Comparison of ENCODE assay signal across 23 mouse cellular contexts in genomic region chr16:30998711-30999110, GRCm38 (mm10).
DNase-seq lines count a peak whose midpoint lies in the region; ATAC-seq lines count a peak whose summit lies in the region.
"Had no signal": no experiment of that assay in that cellular context is flagged by ENCODE, and none has a peak within 500 bp of the region (broad histone marks: within the 10 kb centered on the region; RNA-seq: fewer than 3 reads in every experiment).

No protein-coding gene starts in this region.

- 95% methylated on average over 2 of the region's 2 CpGs for WGBS in forebrain, embryonic 15.5 days
- 95% methylated on average over 2 of the region's 2 CpGs for WGBS in forebrain, embryonic 11.5 days
- WGBS in stomach, embryonic 14.5 days, result 73% methylated on average over 2 of the region's 2 CpGs

- no peaks in the 10 kb centered on the region for H3K36me3 ChIP-seq in forebrain, embryonic 15.5 days
- no peaks in the 10 kb centered on the region for H3K36me3 ChIP-seq in forebrain, embryonic 11.5 days (ENCODE audit: control insufficient read depth, insufficient read depth, low read length)
- H3K36me3 ChIP-seq in stomach, embryonic 14.5 days (ENCODE audit: control insufficient read depth, insufficient read depth, low read length), result no peaks in the 10 kb centered on the region
- H3K36me3 ChIP-seq: limb, embryonic 10.5 days; limb, embryonic 15.5 days; liver, embryonic 15.5 days had no signal

- H3K9me3 ChIP-seq in forebrain, embryonic 15.5 days, result no peaks in the 10 kb centered on the region
- H3K9me3 ChIP-seq in forebrain, embryonic 11.5 days (ENCODE audit: control insufficient read depth, low read length), result no peaks in the 10 kb centered on the region
- no peaks in the 10 kb centered on the region for H3K9me3 ChIP-seq in stomach, embryonic 14.5 days (ENCODE audit: control insufficient read depth, low read depth, low read length)
- H3K9me3 ChIP-seq: limb, embryonic 10.5 days; limb, embryonic 15.5 days; liver, embryonic 15.5 days had no signal

- ATAC-seq in forebrain, embryonic 15.5 days (replicated peaks), result no peak
- ATAC-seq in forebrain, embryonic 11.5 days (replicated peaks; ENCODE audit: low FRiP score), result no peak
- ATAC-seq in stomach, embryonic 14.5 days (ENCODE audit: insufficient number of reproducible peaks, insufficient read depth, low FRiP score, low read depth), result peak; percentile 55; the same call in 1 of the 2 replicates
- ATAC-seq: forebrain, embryonic 16.5 days; hindbrain, embryonic 16.5 days had no signal

- DNase-seq in forebrain, embryonic 11.5 days (ENCODE audit: low spot score), result no peak
- DNase-seq in cerebellum, adult 11-12 months, result peak; percentile 64
- DNase-seq in cerebellum, adult 9-11 months, result peak; percentile 71
- DNase-seq in embryo, embryonic 10 days (ENCODE audit: low spot score), result no peak
- no peak for DNase-seq in right cerebral cortex, postnatal 36 days (ENCODE audit: low spot score in 2 of 2)
- DNase-seq: adrenal gland, postnatal 14 days; gastrocnemius, adult 2 months; gastrocnemius, postnatal 36 days; heart, adult 18-20 months; kidney, postnatal 4 days; lung, embryonic 14.5 days; lung, postnatal 14 days; midbrain, embryonic 14.5 days; right cerebral cortex, postnatal 4 days had no signal

- H3K27me3 ChIP-seq in forebrain, embryonic 15.5 days, result no peaks in the 10 kb centered on the region
- no peaks in the 10 kb centered on the region for H3K27me3 ChIP-seq in forebrain, embryonic 11.5 days (ENCODE audit: control insufficient read depth, insufficient read depth, low read length)
- H3K27me3 ChIP-seq in stomach, embryonic 14.5 days (ENCODE audit: control insufficient read depth, insufficient read depth, low read length), result no peaks in the 10 kb centered on the region
- H3K27me3 ChIP-seq: limb, embryonic 15.5 days; liver, embryonic 15.5 days had no signal

- H3K4me3 ChIP-seq in forebrain, embryonic 15.5 days, result no peak overlapping the region
- H3K4me3 ChIP-seq in forebrain, embryonic 11.5 days (ENCODE audit: low read depth, low read length), result no peak overlapping the region
- no peak overlapping the region for H3K4me3 ChIP-seq in stomach, embryonic 14.5 days (ENCODE audit: low read depth, low read length)
- H3K4me3 ChIP-seq: gastrocnemius, adult 2 months; limb, embryonic 10.5 days; limb, embryonic 15.5 days; liver, embryonic 15.5 days had no signal

- no peak overlapping the region for H3K9ac ChIP-seq in forebrain, embryonic 15.5 days (replicated peaks)
- H3K9ac ChIP-seq in forebrain, embryonic 11.5 days (ENCODE audit: low read length), result no peak overlapping the region
- H3K9ac ChIP-seq in stomach, embryonic 14.5 days (replicated peaks; ENCODE audit: low read depth, low read length), result no peak overlapping the region
- H3K9ac ChIP-seq: limb, embryonic 15.5 days; liver, embryonic 15.5 days; lung, embryonic 14.5 days had no signal

- H3K4me1 ChIP-seq in forebrain, embryonic 15.5 days, result peaks cover 37% of the 10 kb centered on the region
- H3K4me1 ChIP-seq in forebrain, embryonic 11.5 days (replicated peaks; ENCODE audit: control insufficient read depth, insufficient read depth, low read length), result peaks cover 5% of the 10 kb centered on the region; the same call in 1 of the 2 replicates
- H3K4me1 ChIP-seq in stomach, embryonic 14.5 days (ENCODE audit: control insufficient read depth, insufficient read depth, low read length), result peaks cover 13% of the 10 kb centered on the region; the same call in 1 of the 2 replicates

- H3K27ac ChIP-seq in forebrain, embryonic 15.5 days (replicated peaks), result 0 out of 2 replicates have a peak overlapping the region, but pooled peaks have one; percentile 8
- no peak overlapping the region for H3K27ac ChIP-seq in forebrain, embryonic 11.5 days (ENCODE audit: low read depth, low read length)
- no peak overlapping the region for H3K27ac ChIP-seq in stomach, embryonic 14.5 days (ENCODE audit: low read length)
- H3K27ac ChIP-seq: gastrocnemius, adult 2 months; kidney, postnatal 0 days; limb, embryonic 10.5 days; limb, embryonic 15.5 days; liver, embryonic 15.5 days had no signal

- H3K4me2 ChIP-seq in forebrain, embryonic 15.5 days (replicated peaks), result no peak overlapping the region
- no peak overlapping the region for H3K4me2 ChIP-seq in forebrain, embryonic 11.5 days (ENCODE audit: low read depth, low read length, severe bottlenecking)
- no peak overlapping the region for H3K4me2 ChIP-seq in stomach, embryonic 14.5 days (replicated peaks; ENCODE audit: low read depth, low read length)
- H3K4me2 ChIP-seq: heart, embryonic 11.5 days; limb, embryonic 15.5 days; liver, embryonic 15.5 days; lung, embryonic 14.5 days had no signal

Comparison
In these comparisons a context has a peak if more than half of its experiments do, and no peak if none do; other contexts are left out.
1. DNase-seq: peak in cerebellum, adult 11-12 months (single experiment) and cerebellum, adult 9-11 months (single experiment); none in forebrain, embryonic 11.5 days (single experiment), embryo, embryonic 10 days (single experiment) and right cerebral cortex, postnatal 36 days (0 of 2).